9 mouse cellular contexts compared by ENCODE assay signal in the genomic region with DNA sequence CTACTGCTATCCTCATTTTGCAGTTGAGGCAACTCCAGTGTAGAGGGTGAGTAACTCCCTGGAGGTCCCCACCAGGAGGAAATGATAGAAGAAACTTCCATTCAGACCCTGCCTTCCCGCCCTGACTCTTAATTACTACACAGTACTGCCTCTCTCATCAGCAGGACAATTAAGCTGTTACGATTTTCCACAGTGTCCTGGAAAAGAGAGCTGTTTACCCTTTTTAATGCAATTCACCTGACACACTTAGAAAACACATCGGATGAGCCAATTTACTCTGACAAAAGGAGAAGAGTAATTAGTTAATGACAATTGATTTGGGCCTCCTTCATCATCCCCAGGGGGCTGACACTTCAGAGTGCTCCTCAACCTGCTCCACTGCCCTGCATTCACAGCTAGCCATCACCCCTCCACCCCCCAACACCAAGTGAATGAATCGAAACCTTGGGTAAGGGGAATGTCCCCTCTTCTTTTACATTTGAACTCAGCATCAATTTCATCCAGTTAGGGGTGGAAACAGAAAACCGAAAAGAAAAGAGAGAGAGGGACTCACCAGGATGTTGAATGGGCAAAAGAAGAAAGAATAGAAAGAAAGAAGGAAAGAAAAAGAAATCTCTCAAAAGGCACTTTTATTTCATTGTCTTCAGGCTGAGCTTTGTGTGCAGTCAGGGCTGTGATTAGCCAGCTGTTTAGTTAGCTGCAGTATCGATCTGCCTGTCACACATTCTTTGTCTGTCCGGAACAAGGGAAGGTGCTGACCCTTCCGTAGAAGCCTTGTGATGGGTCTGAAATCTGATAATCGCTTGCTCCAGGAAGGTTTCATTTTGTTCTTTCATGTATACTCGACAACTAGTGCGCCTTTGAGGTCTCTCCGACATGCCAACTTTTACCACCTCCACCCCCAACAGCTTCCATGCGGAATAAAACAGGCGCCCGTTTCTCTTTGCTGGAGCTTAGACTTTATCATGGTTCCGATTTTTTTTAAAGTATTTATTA.
DNase-seq lines count a peak whose midpoint lies in the region; ATAC-seq lines count a peak whose summit lies in the region.
"Had no signal": no experiment of that assay in that cellular context is flagged by ENCODE, and none has a peak within 500 bp of the region (broad histone marks: within the 10 kb centered on the region; RNA-seq: fewer than 3 reads in every experiment).

No protein-coding gene starts in this region.

- peak overlapping the region; percentile 28 for H3K4me3 ChIP-seq in forebrain, embryonic 12.5 days (replicated peaks)
- 0 out of 2 replicates have a peak overlapping the region, but pooled peaks have one; percentile 10 for H3K4me3 ChIP-seq in liver, embryonic 11.5 days (ENCODE audit: low read depth, low read length)
- peak overlapping the region; percentile 25 for H3K4me3 ChIP-seq in stomach, embryonic 15.5 days (replicated peaks)

- H3K27me3 ChIP-seq in forebrain, embryonic 12.5 days, result peaks cover 46% of the 10 kb centered on the region
- H3K27me3 ChIP-seq in liver, embryonic 11.5 days (replicated peaks; ENCODE audit: control insufficient read depth, insufficient read depth, low read length), result no peaks in the 10 kb centered on the region
- H3K27me3 ChIP-seq in stomach, embryonic 15.5 days (replicated peaks), result no peaks in the 10 kb centered on the region

- no peaks in the 10 kb centered on the region for H3K9me3 ChIP-seq in forebrain, embryonic 12.5 days
- H3K9me3 ChIP-seq in liver, embryonic 11.5 days (ENCODE audit: control insufficient read depth, low read length), result no peaks in the 10 kb centered on the region
- no peaks in the 10 kb centered on the region for H3K9me3 ChIP-seq in stomach, embryonic 15.5 days

- no peaks in the 10 kb centered on the region for H3K36me3 ChIP-seq in forebrain, embryonic 12.5 days (replicated peaks)
- H3K36me3 ChIP-seq in liver, embryonic 11.5 days (ENCODE audit: control insufficient read depth, insufficient read depth, low read length), result no peaks in the 10 kb centered on the region
- H3K36me3 ChIP-seq in stomach, embryonic 15.5 days, result no peaks in the 10 kb centered on the region

- WGBS in forebrain, embryonic 12.5 days, result 2% methylated on average over 16 of the region's 16 CpGs
- 26% methylated on average over 16 of the region's 16 CpGs for WGBS in liver, embryonic 11.5 days
- 22% methylated on average over 16 of the region's 16 CpGs for WGBS in stomach, embryonic 15.5 days

- peak overlapping the region; percentile 51 for H3K4me2 ChIP-seq in forebrain, embryonic 12.5 days
- peak overlapping the region; percentile 39; the same call in 1 of the 2 replicates for H3K4me2 ChIP-seq in liver, embryonic 11.5 days
- peak overlapping the region; percentile 48 for H3K4me2 ChIP-seq in stomach, embryonic 15.5 days

- intact Hi-C loops in left cerebral cortex, postnatal 25 days (cut with DNase I), result no loop called here
- intact Hi-C loops in gastrocnemius, postnatal 14 days (cut with DNase I; ENCODE audit: low total_unique reads), result no loop called here

- peak overlapping the region; percentile 61 for H3K27ac ChIP-seq in forebrain, embryonic 12.5 days
- H3K27ac ChIP-seq in liver, embryonic 11.5 days (ENCODE audit: low read depth, low read length), result no peak overlapping the region
- H3K27ac ChIP-seq in stomach, embryonic 15.5 days, result no peak overlapping the region
- H3K27ac ChIP-seq: macrophage had no signal

- ATAC-seq in forebrain, embryonic 12.5 days (ENCODE audit: low FRiP score), result peak; percentile 82
- ATAC-seq in liver, embryonic 11.5 days (replicated peaks; ENCODE audit: low FRiP score), result no peak
- ATAC-seq in stomach, embryonic 15.5 days (ENCODE audit: insufficient read depth, low FRiP score, low read depth), result no peak
- no peak for ATAC-seq in monocyte, adult 5-6 weeks (replicated peaks; ENCODE audit: insufficient number of reproducible peaks, low FRiP score, low TSS enrichment, poor library complexity, severe bottlenecking)

- H3K4me1 ChIP-seq in forebrain, embryonic 12.5 days, result peaks cover 27% of the 10 kb centered on the region
- H3K4me1 ChIP-seq in liver, embryonic 11.5 days (replicated peaks; ENCODE audit: control insufficient read depth, insufficient read depth, low read length), result no peaks in the 10 kb centered on the region
- no peaks in the 10 kb centered on the region for H3K4me1 ChIP-seq in stomach, embryonic 15.5 days

- 0 out of 2 replicates have a peak overlapping the region, but pooled peaks have one; percentile 21 for H3K9ac ChIP-seq in forebrain, embryonic 12.5 days
- no peak overlapping the region for H3K9ac ChIP-seq in liver, embryonic 11.5 days (ENCODE audit: low read depth, low read length)
- H3K9ac ChIP-seq in stomach, embryonic 15.5 days, result no peak overlapping the region

- DNase-seq in left cerebral cortex, postnatal 25 days (ENCODE audit: low spot score in 2 of 2), result peak; percentile 2 to 7
- DNase-seq in left cerebral cortex, adult 8-10 months (ENCODE audit: low spot score in 2 of 2), result no peak
- no peak for DNase-seq in liver, embryonic 11.5 days (ENCODE audit: low spot score)
- DNase-seq in gastrocnemius, postnatal 14 days, result no peak
- DNase-seq in ovary, postnatal 14 days (ENCODE audit: low spot score), result no peak

Comparison
In these comparisons a context has a peak if more than half of its experiments do, and no peak if none do; other contexts are left out.
1. DNase-seq: peak in left cerebral cortex, postnatal 25 days (2 of 2); none in left cerebral cortex, adult 8-10 months (0 of 2), liver, embryonic 11.5 days (single experiment), gastrocnemius, postnatal 14 days (single experiment) and ovary, postnatal 14 days (single experiment).
2. Peak in every context shown above with its lines, with median percentiles within 50 percentile points of each other: H3K4me2 ChIP-seq and H3K4me3 ChIP-seq.